Comparison of ENCODE assay signal across 24 mouse cellular contexts in genomic region chr8:123767874-123768273, GRCm38 (mm10). TPM values are rescaled to one million over a fixed set of nuclear protein-coding genes. Genes with fewer than 3 reads are reported as not detected.
DNase-seq lines count a peak whose midpoint lies in the region; ATAC-seq and TF ChIP-seq lines count a peak whose summit lies in the region.
"Had no signal": no experiment of that assay in that cellular context is flagged by ENCODE, and none has a peak within 500 bp of the region (broad histone marks: within the 10 kb centered on the region; RNA-seq: fewer than 3 reads in every experiment).

No protein-coding gene starts in this region.

- no peak for TF ChIP-seq POLR2A in bone marrow, adult 2 months (IDR thresholded peaks at IDR 0.05; ENCODE audit: borderline replicate concordance, control insufficient read depth, low read depth, low read length)

- H3K4me3 ChIP-seq in heart, embryonic 10.5 days, result no peak overlapping the region
- no peak overlapping the region for H3K4me3 ChIP-seq in bone marrow, adult 2 months (replicated peaks; ENCODE audit: control insufficient read depth, low read depth, low read length)
- H3K4me3 ChIP-seq in hindbrain, postnatal 0 days (ENCODE audit: low read length), result no peak overlapping the region
- H3K4me3 ChIP-seq: embryonic facial prominence, embryonic 12.5 days; embryonic facial prominence, embryonic 15.5 days; heart, embryonic 13.5 days; hindbrain, embryonic 12.5 days; hindbrain, embryonic 15.5 days; intestine, embryonic 15.5 days had no signal

- peaks cover 20% of the 10 kb centered on the region for H3K4me1 ChIP-seq in heart, embryonic 10.5 days
- H3K4me1 ChIP-seq in bone marrow, adult 2 months (ENCODE audit: control insufficient read depth, insufficient read depth, low read length), result peaks cover 5% of the 10 kb centered on the region
- peaks cover 8% of the 10 kb centered on the region; the same call in 1 of the 2 replicates for H3K4me1 ChIP-seq in hindbrain, postnatal 0 days (ENCODE audit: insufficient read depth, low read length)
- H3K4me1 ChIP-seq: embryonic facial prominence, embryonic 12.5 days; hindbrain, embryonic 12.5 days had no signal

- H3K9ac ChIP-seq in hindbrain, postnatal 0 days (replicated peaks; ENCODE audit: low read length), result no peak overlapping the region
- H3K9ac ChIP-seq: embryonic facial prominence, embryonic 12.5 days; embryonic facial prominence, embryonic 15.5 days; heart, embryonic 13.5 days; hindbrain, embryonic 12.5 days; hindbrain, embryonic 15.5 days; intestine, embryonic 15.5 days had no signal

- no peak overlapping the region for H3K4me2 ChIP-seq in hindbrain, postnatal 0 days (ENCODE audit: low read depth, low read length)
- H3K4me2 ChIP-seq: embryonic facial prominence, embryonic 12.5 days; embryonic facial prominence, embryonic 15.5 days; heart, embryonic 13.5 days; hindbrain, embryonic 12.5 days; hindbrain, embryonic 15.5 days; intestine, embryonic 15.5 days had no signal

- no peaks in the 10 kb centered on the region for H3K9me3 ChIP-seq in heart, embryonic 10.5 days
- no peaks in the 10 kb centered on the region for H3K9me3 ChIP-seq in hindbrain, postnatal 0 days (ENCODE audit: low read length)
- H3K9me3 ChIP-seq: embryonic facial prominence, embryonic 12.5 days; embryonic facial prominence, embryonic 15.5 days; heart, embryonic 13.5 days; hindbrain, embryonic 12.5 days; hindbrain, embryonic 15.5 days; intestine, embryonic 15.5 days had no signal

- 72% methylated on average over 8 of the region's 8 CpGs for WGBS in heart, embryonic 10.5 days
- 77% methylated on average over 8 of the region's 8 CpGs for WGBS in bone marrow, adult 2 months
- 76% methylated on average over 8 of the region's 8 CpGs for WGBS in hindbrain, postnatal 0 days

- TF ChIP-seq CTCF in bone marrow, adult 2 months (IDR thresholded peaks at IDR 0.05; ENCODE audit: control insufficient read depth, insufficient read depth, low read length), result no peak
- TF ChIP-seq CTCF in hindbrain, postnatal 0 days (IDR thresholded peaks at IDR 0.05; ENCODE audit: low read depth), result no peak

- H3K27ac ChIP-seq in heart, embryonic 10.5 days, result 0 out of 2 replicates have a peak overlapping the region, but pooled peaks have one; percentile 0
- 0 out of 2 replicates have a peak overlapping the region, but pooled peaks have one; percentile 10 for H3K27ac ChIP-seq in bone marrow, adult 2 months (ENCODE audit: control insufficient read depth, insufficient read depth, low read depth, low read length, poor library complexity)
- H3K27ac ChIP-seq in hindbrain, postnatal 0 days, result no peak overlapping the region
- H3K27ac ChIP-seq: embryonic facial prominence, embryonic 12.5 days; embryonic facial prominence, embryonic 15.5 days; heart, embryonic 13.5 days; hindbrain, embryonic 12.5 days; hindbrain, embryonic 15.5 days; intestine, embryonic 15.5 days had no signal

- ATAC-seq in hindbrain, postnatal 0 days, result no peak
- ATAC-seq: activated CD4-positive, CD25-positive, alpha-beta regulatory T cell, adult 4 months; forebrain, embryonic 14.5 days; intestine, embryonic 15.5 days had no signal

- peak; percentile 57 for DNase-seq in adrenal gland, postnatal 14 days
- DNase-seq in adrenal gland, adult 8-10 months, result no peak
- DNase-seq in heart, embryonic 10.5 days (ENCODE audit: low spot score), result no peak
- DNase-seq in heart, postnatal 4 days, result no peak
- peak; percentile 21 for DNase-seq in 3T3-L1 (ENCODE audit: low read depth, low spot score)
- no peak for DNase-seq in hindbrain, postnatal 0 days (ENCODE audit: low spot score)
- DNase-seq: adrenal gland, adult 2 months; cerebellum, adult 18-20 months; cerebellum, adult 9-10 months; cerebellum, postnatal 14 days; gastrocnemius, postnatal 25 days; heart, adult 18-20 months; heart, postnatal 14 days; kidney, adult 18-20 months; kidney, adult 9 months had no signal

- peaks cover 19% of the 10 kb centered on the region for H3K27me3 ChIP-seq in heart, embryonic 10.5 days (ENCODE audit: insufficient read depth, poor library complexity, severe bottlenecking)
- no peaks in the 10 kb centered on the region for H3K27me3 ChIP-seq in hindbrain, postnatal 0 days (ENCODE audit: insufficient read depth, low read length)
- H3K27me3 ChIP-seq: embryonic facial prominence, embryonic 15.5 days; hindbrain, embryonic 12.5 days; hindbrain, embryonic 15.5 days; intestine, embryonic 15.5 days had no signal

- no peaks in the 10 kb centered on the region for H3K36me3 ChIP-seq in heart, embryonic 10.5 days
- no peaks in the 10 kb centered on the region for H3K36me3 ChIP-seq in hindbrain, postnatal 0 days (ENCODE audit: insufficient read depth, low read length)
- H3K36me3 ChIP-seq: embryonic facial prominence, embryonic 12.5 days; embryonic facial prominence, embryonic 15.5 days; heart, embryonic 13.5 days; hindbrain, embryonic 12.5 days; hindbrain, embryonic 15.5 days; intestine, embryonic 15.5 days had no signal

RNA-seq across cellular contexts. Expression of gene Rab4a, which starts 37.9 kb away (rescaled TPM):
- 18.9 and 20.0 TPM in 2 replicates for total RNA-seq in adrenal gland, postnatal 14 days (2021)
- total RNA-seq in adrenal gland, adult 8-10 months (2022), result 10 to 100 TPM; 24.3 to 40.6 (median 34.0) TPM
- 65.9 and 68.9 TPM in 2 replicates for polyA plus RNA-seq in heart, embryonic 10.5 days (2016; fragmentation: Nextera tagmentation; extraction: Ambion mirVana)
- 10 to 100 TPM in 1 of 2 experiments, 1 to 10 TPM in 1; 9.4 to 12.0 TPM for total RNA-seq in heart, postnatal 4 days (2021)
- polyA plus RNA-seq in bone marrow, adult 2 months (2011; ENCODE audit: insufficient read depth, insufficient read length, low replicate concordance, missing spikeins), result 3.5 and 9.1 TPM in 2 replicates
- total RNA-seq in hindbrain, postnatal 0 days (2014; rRNA removed), result 46.3 and 58.3 TPM in 2 replicates
- 94.7 and 96.8 TPM in 2 replicates for polyA plus RNA-seq in hindbrain, postnatal 0 days (2015; fragmentation: Nextera tagmentation; extraction: Ambion mirVana)

Comparison
In these comparisons a context has a peak if more than half of its experiments do, and no peak if none do; other contexts are left out.
1. DNase-seq: peak in adrenal gland, postnatal 14 days (single experiment) and 3T3-L1 (single experiment); none in adrenal gland, adult 8-10 months (single experiment), heart, embryonic 10.5 days (single experiment), heart, postnatal 4 days (single experiment) and hindbrain, postnatal 0 days (single experiment).